In genomic region chr3:53530305-53530704, GRCm38 (mm10) we compare ENCODE assay signal across 17 mouse cellular contexts. TPM values are rescaled to one million over a fixed set of nuclear protein-coding genes. Genes with fewer than 3 reads are reported as not detected.
"Had no signal": no experiment of that assay in that cellular context is flagged by ENCODE, and none has a peak within 500 bp of the region (broad histone marks: within the 10 kb centered on the region; RNA-seq: fewer than 3 reads in every experiment).

No protein-coding gene starts in this region.

- H3K9me3 ChIP-seq: limb, embryonic 13.5 days; liver, embryonic 15.5 days; midbrain, embryonic 13.5 days had no signal

- H3K4me1 ChIP-seq: limb, embryonic 13.5 days; liver, embryonic 15.5 days; midbrain, embryonic 13.5 days had no signal

- H3K9ac ChIP-seq: hindbrain, embryonic 14.5 days; limb, embryonic 13.5 days; liver, embryonic 15.5 days; midbrain, embryonic 13.5 days had no signal

- H3K4me3 ChIP-seq: limb, embryonic 13.5 days; liver, embryonic 15.5 days; midbrain, embryonic 13.5 days had no signal

- ATAC-seq: midbrain, embryonic 13.5 days had no signal

- H3K27me3 ChIP-seq: limb, embryonic 13.5 days; liver, embryonic 15.5 days had no signal

- H3K36me3 ChIP-seq: limb, embryonic 13.5 days; liver, embryonic 15.5 days; midbrain, embryonic 13.5 days had no signal

- H3K4me2 ChIP-seq: hindbrain, embryonic 14.5 days; limb, embryonic 13.5 days; liver, embryonic 15.5 days; midbrain, embryonic 13.5 days had no signal

- DNase-seq: kidney, adult 11 months; kidney, adult 9 months; kidney, postnatal 10 days; kidney, postnatal 4 days; left cerebral cortex, postnatal 4 days; right cerebral cortex, adult 18-20 months; right cerebral cortex, postnatal 25 days; thymus, postnatal 36 days had no signal

- H3K27ac ChIP-seq: hindbrain, embryonic 14.5 days; limb, embryonic 13.5 days; liver, embryonic 15.5 days; macrophage; midbrain, embryonic 13.5 days had no signal

RNA-seq across cellular contexts. Expression of gene Stoml3, which starts 41.9 kb away (rescaled TPM):
- total RNA-seq: left cerebral cortex, adult 18-20 months; left cerebral cortex, postnatal 4 days; liver, adult 2 months had no signal
- polyA plus RNA-seq: hindbrain, embryonic 14.5 days; liver, adult 2 months; liver, embryonic 15.5 days; macrophage; midbrain, embryonic 13.5 days; small intestine, adult 2 months; thymus, postnatal 0 days had no signal
